Mouse (Mus musculus) retina, postnatal 7 days (tissue): Measurements from ENCODE around the gene Eif2ak1.

Experiments
- DNase-seq: peaks from one replicate; pipeline ENCODE4 v3.0.0-alpha.2; 2012; ENCODE audit warnings: low read depth, low spot score

Gene Eif2ak1

GRCm38 (mm10) chr5:143897635-143898330 lies 80.2 kb downstream of the Eif2ak1 start, which contains the start of gene Ankrd61:
Gene Ankrd61 (minus strand): TSS chr5:143897685.
- no peak for DNase-seq

GRCm38 (mm10) chr5:143902111-143902510 lies 84.5 kb downstream of the Eif2ak1 start:
- no peak for DNase-seq

GRCm38 (mm10) chr5:143903813-143904212 lies 86.2 kb downstream of the Eif2ak1 start:
- DNase-seq = no peak

- DNase-seq = no peak
Observed at GRCm38 (mm10) chr5:143906429-143906828, 88.8 kb downstream of the Eif2ak1 start.

GRCm38 (mm10) chr5:143908926-143909325 lies 91.3 kb downstream of the Eif2ak1 start:
- DNase-seq = no peak

- peak; percentile 97 for DNase-seq
Observed at GRCm38 (mm10) chr5:143909417-143910400, 92.1 kb downstream of the Eif2ak1 start, which contains the start of the genes Aimp2 and Pms2. Gene Aimp2 (minus strand): TSS chr5:143909847. Gene Pms2 (plus strand): TSS chr5:143909964.

GRCm38 (mm10) chr5:143916221-143916620 lies 98.6 kb downstream of the Eif2ak1 start:
- DNase-seq = no peak

- DNase-seq = peak; percentile 44
Observed at GRCm38 (mm10) chr5:143917418-143917817, 99.8 kb downstream of the Eif2ak1 start.

GRCm38 (mm10) chr5:143918120-143918519 lies 100.5 kb downstream of the Eif2ak1 start:
- DNase-seq = no peak

- no peak for DNase-seq
Observed at GRCm38 (mm10) chr5:143924781-143925452, 107.3 kb downstream of the Eif2ak1 start.

- no peak for DNase-seq
Observed at GRCm38 (mm10) chr5:143927875-143928274, 110.3 kb downstream of the Eif2ak1 start, which contains the start of gene Gm42421. Gene Gm42421 (plus strand): TSS chr5:143928175.

GRCm38 (mm10) chr5:143929291-143929690 lies 111.7 kb downstream of the Eif2ak1 start:
- DNase-seq = no peak

GRCm38 (mm10) chr5:143930656-143931055 lies 113.1 kb downstream of the Eif2ak1 start:
- DNase-seq = no peak

- no peak for DNase-seq
Observed at GRCm38 (mm10) chr5:143931863-143932580, 114.4 kb downstream of the Eif2ak1 start.

- no peak for DNase-seq
Observed at GRCm38 (mm10) chr5:143932831-143933230, 115.2 kb downstream of the Eif2ak1 start, which contains the start of gene Rsph10b. Gene Rsph10b (plus strand): TSS chr5:143933035.

GRCm38 (mm10) chr5:143933414-143933813 lies 115.8 kb downstream of the Eif2ak1 start:
- DNase-seq = no peak

GRCm38 (mm10) chr5:143933875-143934274 lies 116.3 kb downstream of the Eif2ak1 start:
- no peak for DNase-seq

- DNase-seq = no peak
Observed at GRCm38 (mm10) chr5:143936156-143936555, 118.6 kb downstream of the Eif2ak1 start.

- DNase-seq = no peak
Observed at GRCm38 (mm10) chr5:143941588-143941987, 124.0 kb downstream of the Eif2ak1 start.

GRCm38 (mm10) chr5:143943231-143944125 lies 125.9 kb downstream of the Eif2ak1 start:
- no peak for DNase-seq
